Mouse (Mus musculus): Measurements from ENCODE around the gene Sbf2. TPM values are rescaled to one million over a fixed set of nuclear protein-coding genes. Genes with fewer than 3 reads are reported as not detected.
A peak's percentile ranks its signal among the peaks of the same experiment; 100 is the strongest.
"Not testable (repeated sequence)": the region's sequence is repeated elsewhere in the genome, so short reads cannot be mapped to it uniquely, and the experiment has no call there.

Sbf2 gene
- polyA plus RNA-seq, 1 experiment from 2014 or later = 38.5 TPM

DNA sequence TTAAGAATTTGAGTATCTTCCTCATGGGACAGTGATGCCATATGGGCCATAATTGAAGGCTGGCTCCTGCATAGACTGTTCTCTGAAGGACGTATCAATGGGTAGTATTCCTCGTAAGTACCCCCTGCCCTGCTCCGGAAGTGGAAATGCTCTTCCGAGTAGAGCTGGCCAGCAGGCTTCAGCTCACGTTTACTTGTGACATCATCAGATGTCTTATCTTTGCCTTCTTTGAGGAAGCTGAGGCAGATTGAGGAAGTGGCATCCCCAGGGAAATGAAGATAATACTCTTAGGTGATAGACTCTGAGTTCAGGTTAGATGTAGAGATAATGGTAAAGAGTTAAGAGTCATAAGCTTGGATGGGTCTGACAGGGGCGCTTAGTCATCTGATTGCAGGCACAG, 31.1 kb upstream of the Sbf2 start:
- no peak for ATAC-seq (replicated peaks; ENCODE audit: low FRiP score)

DNA sequence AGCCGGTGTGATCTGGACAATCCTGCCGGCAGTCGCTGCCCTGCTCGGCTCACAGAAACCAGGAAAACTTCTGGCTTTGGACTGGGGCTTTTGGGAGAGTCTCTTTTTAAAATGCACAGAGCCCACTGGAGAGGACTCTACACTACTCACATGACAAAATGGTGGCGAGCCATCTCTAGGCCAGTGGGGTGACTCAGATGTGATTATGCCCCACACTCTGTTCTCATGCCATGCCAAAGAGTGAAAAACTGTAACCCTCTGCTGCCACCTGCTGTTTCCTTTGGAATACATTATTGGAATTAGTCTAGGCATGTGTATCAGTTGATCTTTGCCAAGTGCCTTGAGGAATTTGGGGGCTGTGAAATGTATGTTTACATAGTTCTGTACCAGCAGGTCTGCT, 30.6 kb upstream of the Sbf2 start:
- Histone ChIP-seq H3K27me3 (no peaks in the 10 kb centered on the region), H3K4me1 (peaks cover 34% of the 10 kb centered on the region), H3K36me3 (no peaks in the 10 kb centered on the region), H3K9ac (no peak overlapping the region), H3K27ac (no peak overlapping the region), H3K4me3 (replicated peaks) (no peak overlapping the region), H3K9me3 (replicated peaks) (no peaks in the 10 kb centered on the region), H3K4me2 (no peak overlapping the region)
- 74% methylated on average over 5 of the region's 5 CpGs for WGBS
- ATAC-seq (replicated peaks; ENCODE audit: low FRiP score) = no peak; the same call in 1 of the 2 replicates

More for the DNA sequence above, 31.1 kb upstream of the Sbf2 start:
- Histone ChIP-seq H3K27me3 (no peaks in the 10 kb centered on the region), H3K27ac (no peak overlapping the region), H3K9ac (no peak overlapping the region), H3K4me3 (replicated peaks) (no peak overlapping the region), H3K4me1 (peaks cover 34% of the 10 kb centered on the region), H3K36me3 (no peaks in the 10 kb centered on the region), H3K4me2 (no peak overlapping the region), H3K9me3 (replicated peaks) (no peaks in the 10 kb centered on the region)
- 76% methylated on average over 6 of the region's 6 CpGs for WGBS

DNA sequence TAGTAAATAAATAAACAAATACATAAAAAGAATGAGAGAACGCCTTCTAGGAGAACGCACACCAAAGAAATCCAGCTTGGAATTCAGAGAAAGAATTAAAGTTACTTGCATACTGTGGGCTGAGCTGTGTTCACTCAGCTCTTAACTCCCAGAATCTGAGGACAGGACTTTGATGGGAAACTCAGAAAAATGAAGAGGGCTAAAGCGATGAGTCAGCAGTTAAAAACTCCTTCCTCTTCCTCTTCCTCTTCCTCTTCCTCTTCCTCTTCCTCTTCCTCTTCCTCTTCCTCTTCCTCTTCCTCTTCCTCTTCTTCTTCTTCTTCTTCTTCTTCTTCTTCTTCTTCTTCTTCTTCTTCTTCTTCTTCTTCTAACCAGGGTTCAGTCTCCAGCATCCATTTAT, 25.2 kb upstream of the Sbf2 start:
- H3K4me3 ChIP-seq (replicated peaks); H3K9ac ChIP-seq; H3K27me3 ChIP-seq; H3K4me2 ChIP-seq; H3K9me3 ChIP-seq (replicated peaks); ATAC-seq (replicated peaks; ENCODE audit: low FRiP score); H3K27ac ChIP-seq; H3K36me3 ChIP-seq: not testable (repeated sequence)
- peaks cover 23% of the 10 kb centered on the region for H3K4me1 ChIP-seq
- WGBS = 98% methylated on average over 3 of the region's 3 CpGs

DNA sequence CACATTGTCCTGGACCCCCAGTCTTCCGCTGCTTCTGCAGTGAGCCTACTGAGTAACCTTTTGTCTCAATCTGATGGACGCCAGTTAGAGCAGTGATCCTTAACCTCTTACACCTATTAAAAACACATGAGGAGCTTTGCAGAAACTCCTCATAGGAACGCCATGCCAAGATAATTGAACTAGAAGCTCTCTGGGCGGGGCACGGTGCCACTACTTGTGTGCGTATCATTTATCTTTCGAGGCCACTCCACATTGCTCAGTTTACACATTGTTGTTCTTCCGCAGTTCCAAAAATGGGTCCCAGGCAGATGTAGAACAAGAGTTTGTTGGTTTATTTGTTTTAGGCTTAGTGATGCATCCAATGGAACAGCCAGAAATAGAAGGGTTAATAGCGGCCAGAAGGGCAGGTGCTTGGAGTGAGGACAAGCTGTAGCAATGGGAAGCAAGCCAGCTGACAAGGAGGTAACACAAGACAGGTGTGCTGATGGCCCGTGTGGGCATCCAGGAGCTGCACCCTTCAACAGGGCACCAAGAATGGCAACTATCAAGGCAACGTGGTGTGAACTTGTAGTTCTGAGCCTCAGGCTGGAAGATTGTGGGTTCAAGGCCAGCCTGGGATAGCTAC, 24.7 kb upstream of the Sbf2 start:
- Histone ChIP-seq H3K4me1 (peaks cover 20% of the 10 kb centered on the region; the same call in 1 of the 2 replicates), H3K27me3 (no peaks in the 10 kb centered on the region), H3K36me3 (no peaks in the 10 kb centered on the region), H3K4me2 (no peak overlapping the region), H3K9me3 (replicated peaks) (no peaks in the 10 kb centered on the region), H3K27ac (no peak overlapping the region), H3K4me3 (replicated peaks) (no peak overlapping the region), H3K9ac (no peak overlapping the region)
- ATAC-seq (replicated peaks; ENCODE audit: low FRiP score) = no peak
- WGBS = 83% methylated on average over 11 of the region's 11 CpGs

DNA sequence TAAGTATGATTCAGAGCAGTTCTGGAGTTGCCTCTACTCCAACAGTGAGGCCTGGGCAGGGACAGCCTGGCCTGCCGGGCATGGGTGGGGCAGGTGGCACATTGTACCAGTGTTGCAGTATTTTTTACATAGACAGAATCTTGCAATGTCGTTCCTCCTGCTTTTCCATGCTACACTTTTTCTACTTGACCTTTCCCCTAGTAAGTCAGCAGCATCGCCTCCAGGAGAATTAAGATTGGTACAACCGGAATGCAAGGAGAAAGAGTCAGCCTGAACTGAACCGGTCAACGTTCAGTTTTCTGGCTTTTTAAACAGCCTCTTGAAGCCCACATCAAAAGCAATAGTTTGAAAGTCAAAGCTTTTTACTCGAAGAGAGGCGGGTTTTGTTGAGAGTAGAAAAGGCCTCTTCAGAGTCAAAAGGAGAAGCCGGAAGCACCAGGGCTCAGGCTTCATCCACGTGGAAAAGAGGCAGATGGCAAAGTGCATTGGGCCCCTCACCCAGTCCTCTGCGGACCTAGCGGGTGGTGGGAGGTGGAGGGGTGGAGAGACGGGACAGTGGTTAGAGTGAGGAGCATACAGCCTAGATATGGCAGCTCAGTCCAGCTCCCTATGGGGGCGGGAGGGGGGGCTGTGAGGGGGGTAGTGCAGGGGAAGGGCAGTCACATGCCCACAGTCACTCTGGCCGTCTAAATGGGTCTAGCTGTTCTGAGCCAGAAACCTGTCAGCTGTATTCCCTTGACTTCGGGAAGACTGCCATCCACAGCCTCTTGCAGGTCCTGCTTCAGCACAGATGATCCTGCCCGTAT, 23.8 kb upstream of the Sbf2 start:
- H3K4me1 ChIP-seq = peaks cover 16% of the 10 kb centered on the region; the same call in 1 of the 2 replicates
- no peak overlapping the region for H3K4me3 ChIP-seq (replicated peaks)
- H3K27me3 ChIP-seq = no peaks in the 10 kb centered on the region
- H3K27ac ChIP-seq = 0 out of 2 replicates have a peak overlapping the region, but pooled peaks have one; percentile 7
- H3K4me2 ChIP-seq = no peak overlapping the region
- no peak overlapping the region for H3K9ac ChIP-seq
- ATAC-seq (replicated peaks; ENCODE audit: low FRiP score) = 0 out of 2 replicates have a peak, but pooled peaks have one; percentile 18
- H3K9me3 ChIP-seq (replicated peaks) = no peaks in the 10 kb centered on the region
- no peaks in the 10 kb centered on the region for H3K36me3 ChIP-seq
- WGBS = 53% methylated on average over 17 of the region's 17 CpGs

DNA sequence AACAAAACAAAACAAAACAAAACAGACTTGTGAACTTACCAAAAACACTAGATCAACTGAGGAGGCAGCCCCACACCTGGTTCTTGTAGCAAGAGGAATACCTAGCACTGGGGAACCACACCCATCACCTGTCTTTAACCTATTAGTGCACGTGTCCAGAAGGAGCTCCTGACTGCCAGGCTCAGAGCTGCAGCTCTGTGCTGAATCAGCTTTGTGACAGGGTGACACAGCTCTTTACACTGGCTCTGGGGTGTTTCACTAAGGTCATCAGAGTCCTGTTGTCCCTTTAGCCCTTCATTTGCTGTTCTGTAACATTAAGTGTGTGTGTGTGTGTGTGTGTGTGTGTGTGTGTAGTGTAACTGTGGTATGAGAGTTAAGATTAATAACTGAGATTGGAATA, 21.8 kb upstream of the Sbf2 start:
- WGBS = 56% methylated on average over 1 of the region's 1 CpGs

DNA sequence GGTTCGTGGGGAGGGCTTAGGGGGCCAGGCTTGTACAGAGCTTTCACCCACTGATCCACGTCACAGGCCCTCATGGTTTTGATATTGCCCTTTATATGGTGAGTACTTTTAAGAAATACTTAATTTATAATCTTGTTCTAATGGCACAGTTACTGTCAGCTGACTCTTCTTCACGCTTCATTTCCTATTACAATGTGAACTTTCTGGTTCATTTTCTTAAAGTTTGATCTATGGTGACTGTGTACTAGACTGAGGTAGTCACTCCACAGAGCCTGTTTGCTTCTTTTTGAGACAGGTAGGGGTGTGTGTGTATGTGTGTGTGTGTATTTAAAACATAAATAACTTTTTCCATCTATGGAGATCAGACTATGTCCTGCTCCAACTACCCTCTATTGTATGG, 21.2 kb upstream of the Sbf2 start:
- no peak overlapping the region for H3K9ac ChIP-seq
- H3K9me3 ChIP-seq (replicated peaks) = no peaks in the 10 kb centered on the region
- H3K36me3 ChIP-seq = no peaks in the 10 kb centered on the region
- WGBS = 73% methylated on average over 3 of the region's 3 CpGs
- peaks cover 10% of the 10 kb centered on the region for H3K27me3 ChIP-seq
- no peak overlapping the region for H3K27ac ChIP-seq
- no peak for ATAC-seq (replicated peaks; ENCODE audit: low FRiP score)
- no peak overlapping the region for H3K4me3 ChIP-seq (replicated peaks)
- no peak overlapping the region for H3K4me2 ChIP-seq
- H3K4me1 ChIP-seq = peaks cover 10% of the 10 kb centered on the region

More for the DNA sequence above, 21.8 kb upstream of the Sbf2 start:
- Histone ChIP-seq H3K4me2 (no peak overlapping the region), H3K36me3 (no peaks in the 10 kb centered on the region), H3K4me3 (replicated peaks) (no peak overlapping the region), H3K9me3 (replicated peaks) (no peaks in the 10 kb centered on the region), H3K27ac (no peak overlapping the region), H3K27me3 (peaks cover 5% of the 10 kb centered on the region), H3K9ac (no peak overlapping the region), H3K4me1 (peaks cover 9% of the 10 kb centered on the region; the same call in 1 of the 2 replicates)
- ATAC-seq (replicated peaks; ENCODE audit: low FRiP score) = no peak

DNA sequence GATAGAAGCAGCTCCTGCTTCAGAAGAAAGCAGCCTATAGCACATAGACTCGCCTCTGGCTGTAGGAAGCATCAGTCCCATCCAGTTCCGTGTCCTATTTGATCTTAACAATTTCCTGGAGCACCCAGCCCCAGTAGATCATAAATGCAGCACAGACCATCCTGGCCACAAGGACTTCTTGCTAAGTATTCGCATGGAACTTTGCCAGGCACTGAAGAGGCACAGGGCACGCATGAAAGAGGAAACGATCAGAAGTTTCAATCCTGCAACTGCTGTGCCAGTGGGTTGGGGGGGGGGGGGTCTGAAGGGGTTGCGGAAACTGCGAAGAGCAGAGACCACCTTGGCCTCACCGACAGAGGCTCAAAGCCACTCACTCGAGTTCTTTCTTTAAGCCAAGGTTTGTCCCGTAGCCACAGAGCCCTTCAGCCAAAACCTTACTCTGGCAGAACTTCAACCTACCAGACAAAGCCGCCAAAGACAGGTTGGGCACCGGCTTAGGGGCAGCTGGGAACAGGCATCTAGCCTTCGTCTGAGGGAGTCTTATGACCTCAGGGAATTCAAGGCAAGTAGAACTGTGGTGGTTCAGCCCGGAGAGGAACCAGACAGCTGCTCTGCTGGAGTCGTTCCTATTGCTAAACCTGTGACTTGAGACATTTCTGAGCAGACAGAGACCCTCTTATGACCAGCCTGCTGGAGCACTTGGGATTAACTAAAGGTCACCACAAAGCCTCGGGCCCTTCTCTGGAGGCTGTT, 16.6 kb upstream of the Sbf2 start:
- no peak overlapping the region for H3K4me3 ChIP-seq (replicated peaks)
- no peaks in the 10 kb centered on the region for H3K9me3 ChIP-seq (replicated peaks)
- WGBS = 82% methylated on average over 16 of the region's 16 CpGs
- ATAC-seq (replicated peaks; ENCODE audit: low FRiP score) = no peak
- H3K27me3 ChIP-seq = peaks cover 50% of the 10 kb centered on the region
- H3K4me1 ChIP-seq = peaks cover 45% of the 10 kb centered on the region
- no peaks in the 10 kb centered on the region for H3K36me3 ChIP-seq
- peak overlapping the region; percentile 90; the same call in 1 of the 2 replicates for H3K4me2 ChIP-seq
- no peak overlapping the region for H3K9ac ChIP-seq
- no peak overlapping the region for H3K27ac ChIP-seq

DNA sequence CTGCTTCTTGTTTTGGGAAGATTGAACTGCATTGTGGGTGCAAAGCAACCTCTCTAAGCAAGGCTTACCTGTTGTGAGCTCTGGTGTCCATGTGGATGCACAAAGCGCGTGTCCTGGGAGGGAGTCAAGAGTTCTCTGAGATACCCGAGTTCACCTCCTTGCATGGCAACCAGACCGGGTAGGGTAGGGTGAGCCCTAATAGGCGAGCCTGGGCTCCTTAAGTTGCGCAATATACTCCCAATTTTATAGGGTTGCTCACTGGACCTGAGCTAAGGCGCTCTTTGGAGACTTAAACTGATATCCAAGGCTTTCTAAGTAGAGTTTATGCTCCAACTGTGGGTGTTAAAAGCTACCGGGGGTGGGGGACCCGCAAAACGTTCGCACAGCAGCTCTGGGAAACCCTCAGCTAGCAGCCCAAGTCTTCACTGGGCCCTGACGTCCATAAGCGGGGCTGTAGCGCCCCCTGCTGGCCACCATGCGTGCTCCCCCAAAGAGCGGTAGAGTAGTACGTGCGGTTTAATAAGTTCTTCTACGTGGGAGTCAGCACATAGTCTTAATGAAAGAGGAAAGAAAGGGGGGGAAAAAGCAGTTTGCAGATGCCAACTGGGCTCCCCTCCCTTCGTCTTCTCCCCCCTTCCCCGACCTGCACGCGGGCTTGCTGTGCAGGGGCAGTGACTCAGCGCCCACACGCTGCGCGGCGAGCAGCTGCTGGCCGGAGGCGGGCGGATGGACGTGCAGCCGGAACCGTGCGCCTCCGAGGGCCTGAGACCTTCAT, 15.4 kb upstream of the Sbf2 start:
- 2% methylated on average over 36 of the region's 36 CpGs for WGBS
- H3K4me2 ChIP-seq = peak overlapping the region; percentile 90
- H3K4me1 ChIP-seq = peaks cover 54% of the 10 kb centered on the region
- peak overlapping the region; percentile 50 for H3K4me3 ChIP-seq (replicated peaks)
- H3K27me3 ChIP-seq = peaks cover 62% of the 10 kb centered on the region
- no peaks in the 10 kb centered on the region for H3K9me3 ChIP-seq (replicated peaks)
- no peaks in the 10 kb centered on the region for H3K36me3 ChIP-seq
- ATAC-seq (replicated peaks; ENCODE audit: low FRiP score) = peak; percentile 86
- H3K9ac ChIP-seq = peak overlapping the region; percentile 57
- peak overlapping the region; percentile 13; the same call in 1 of the 2 replicates for H3K27ac ChIP-seq

DNA sequence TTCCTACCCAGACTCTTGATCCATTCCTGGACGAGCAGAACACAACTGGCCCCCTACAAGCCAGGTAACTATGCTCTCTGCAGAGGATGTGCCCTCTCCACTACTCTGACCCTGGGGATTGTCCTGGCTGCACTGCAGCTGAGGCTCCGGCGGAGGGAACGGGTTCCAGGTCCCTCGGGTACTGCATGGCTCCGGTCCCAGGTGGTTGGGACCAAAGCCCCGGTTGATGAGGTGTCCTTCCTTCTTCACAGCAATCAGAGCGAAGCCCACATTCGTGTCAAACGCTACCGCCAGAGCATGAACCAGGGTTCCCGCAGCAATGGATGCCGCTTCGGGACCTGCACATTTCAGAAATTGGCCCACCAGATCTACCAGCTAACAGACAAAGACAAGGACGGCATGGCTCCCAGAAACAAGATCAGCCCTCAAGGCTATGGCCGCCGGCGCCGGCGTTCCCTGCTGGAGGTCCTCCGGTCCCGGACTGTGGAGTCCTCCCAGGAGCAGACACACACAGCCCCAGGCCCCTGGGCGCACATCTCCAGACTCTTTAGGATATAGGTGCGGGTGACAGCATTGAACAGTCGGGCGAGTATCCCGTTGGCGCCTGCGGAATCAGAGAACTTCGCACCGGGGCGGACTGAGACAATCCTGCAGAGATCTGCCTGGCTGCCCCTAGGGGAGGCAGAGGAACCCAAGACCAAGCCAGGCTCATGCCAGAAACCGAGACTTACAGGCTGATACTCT, 14.1 kb upstream of the Sbf2 start:
- Histone ChIP-seq H3K4me1 (peaks cover 54% of the 10 kb centered on the region), H3K4me2 (peak overlapping the region; percentile 90), H3K27ac (no peak overlapping the region), H3K27me3 (peaks cover 73% of the 10 kb centered on the region), H3K9me3 (replicated peaks) (no peaks in the 10 kb centered on the region), H3K4me3 (replicated peaks) (peak overlapping the region; percentile 50), H3K36me3 (no peaks in the 10 kb centered on the region), H3K9ac (peak overlapping the region; percentile 59)
- peak; percentile 38; the same call in 1 of the 2 replicates for ATAC-seq (replicated peaks; ENCODE audit: low FRiP score)
- WGBS = under 1% methylated on average over 33 of the region's 33 CpGs

DNA sequence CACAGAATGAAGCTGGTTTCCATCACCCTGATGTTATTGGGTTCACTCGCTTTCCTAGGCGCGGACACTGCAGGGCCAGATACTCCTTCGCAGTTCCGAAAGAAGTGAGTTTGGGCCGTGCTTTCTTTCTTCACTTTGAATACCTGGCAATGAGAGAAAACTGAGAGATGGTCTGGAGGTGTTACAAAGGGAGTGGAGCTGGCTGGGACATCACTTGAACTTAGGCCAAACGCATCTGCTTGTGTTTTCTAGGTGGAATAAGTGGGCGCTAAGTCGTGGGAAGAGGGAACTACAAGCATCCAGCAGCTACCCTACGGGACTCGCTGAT, 13.5 kb upstream of the Sbf2 start:
- no peak overlapping the region for H3K27ac ChIP-seq
- peak overlapping the region; percentile 90 for H3K4me2 ChIP-seq
- H3K9me3 ChIP-seq (replicated peaks) = no peaks in the 10 kb centered on the region
- no peaks in the 10 kb centered on the region for H3K36me3 ChIP-seq
- WGBS = 2% methylated on average over 11 of the region's 11 CpGs
- ATAC-seq (replicated peaks; ENCODE audit: low FRiP score) = no peak
- peak overlapping the region; percentile 59 for H3K9ac ChIP-seq
- H3K4me3 ChIP-seq (replicated peaks) = peak overlapping the region; percentile 50
- H3K27me3 ChIP-seq = peaks cover 75% of the 10 kb centered on the region
- peaks cover 54% of the 10 kb centered on the region for H3K4me1 ChIP-seq

Measured in kidney, embryonic 15.5 days (tissue).